Mouse (Mus musculus) embryonic facial prominence, embryonic 14.5 days (tissue): ENCODE results near the gene Arxes1. TPM values are rescaled to one million over a fixed set of nuclear protein-coding genes. Genes with fewer than 3 reads are reported as not detected.

Experiments
- polyA plus RNA-seq: library from polyadenylated mRNA; unstranded; fragments of >200 nt; fragmentation: Nextera tagmentation; extraction: Ambion mirVana; gene quantifications from 2 replicates; pipeline ENCODE4 v1.2.1, GENCODE M21; 2014

Gene Arxes1
- polyA plus RNA-seq, 1 experiment from 2014 or later = 28.6 TPM

Other genes with a start within 250 kb of the Arxes1 start
- gene Bhlhb9, start 235.8 kb upstream of the Arxes1 start, polyA plus RNA-seq = 48.6 and 59.2 TPM in 2 replicates
- 28.0 and 36.9 TPM in 2 replicates for gene Gprasp2, start 194.3 kb upstream of the Arxes1 start, polyA plus RNA-seq
- gene Arxes2, start 39.5 kb upstream of the Arxes1 start, polyA plus RNA-seq = 79.7 and 80.0 TPM in 2 replicates
- gene Bex2, start 34.9 kb downstream of the Arxes1 start, polyA plus RNA-seq = 54.4 and 71.0 TPM in 2 replicates
- 0.06 TPM in 1 of 2 replicates, not detected in the other for gene Nxf3, start 51.9 kb downstream of the Arxes1 start, polyA plus RNA-seq
- 34.1 and 35.0 TPM in 2 replicates for gene Bex4, start 105.6 kb downstream of the Arxes1 start, polyA plus RNA-seq
- 216 and 224 TPM in 2 replicates for gene Tceal8, start 139.0 kb downstream of the Arxes1 start, polyA plus RNA-seq
- 6.6 and 7.0 TPM in 2 replicates for gene Tceal5, start 170.5 kb downstream of the Arxes1 start, polyA plus RNA-seq
- gene Tceal7, start 181.4 kb downstream of the Arxes1 start, polyA plus RNA-seq = 271 and 420 TPM in 2 replicates
- gene Bex1, start 182.1 kb downstream of the Arxes1 start, polyA plus RNA-seq = 131 and 140 TPM in 2 replicates
- gene Tceal9, start 211.7 kb downstream of the Arxes1 start, polyA plus RNA-seq = 553 and 556 TPM in 2 replicates
- gene Bex3, start 236.9 kb downstream of the Arxes1 start, polyA plus RNA-seq = 391 and 421 TPM in 2 replicates